Mouse (Mus musculus) adipose tissue, adult 10 weeks (tissue): ENCODE results near the gene Mprip. TPM values are rescaled to one million over a fixed set of nuclear protein-coding genes. Genes with fewer than 3 reads are reported as not detected.

ENCODE experiments used
- polyA plus RNA-seq: library from polyadenylated mRNA; stranded (reverse); fragments of 350-450 nt; fragmentation: Illumina TruSeq; extraction: RNeasy Lipid Tissue Mini Kit (QIAGEN cat#74804); gene quantifications from one replicate; pipeline ENCODE4 v1.2.3, GENCODE M21; 2014; ENCODE audit warnings: low read depth, low replicate concordance

The Mprip gene
- polyA plus RNA-seq = 164 TPM

GRCm38 (mm10) chr11:59661005-59661404 lies at the start of gene Mprip:
TSS of gene Mprip (plus strand) at chr11:59661305.

GRCm38 (mm10) chr11:59787199-59787781 lies 126.2 kb downstream of the Mprip start, which contains the start of gene Pld6:
TSS of gene Pld6 (minus strand) at chr11:59787645.

DNA sequence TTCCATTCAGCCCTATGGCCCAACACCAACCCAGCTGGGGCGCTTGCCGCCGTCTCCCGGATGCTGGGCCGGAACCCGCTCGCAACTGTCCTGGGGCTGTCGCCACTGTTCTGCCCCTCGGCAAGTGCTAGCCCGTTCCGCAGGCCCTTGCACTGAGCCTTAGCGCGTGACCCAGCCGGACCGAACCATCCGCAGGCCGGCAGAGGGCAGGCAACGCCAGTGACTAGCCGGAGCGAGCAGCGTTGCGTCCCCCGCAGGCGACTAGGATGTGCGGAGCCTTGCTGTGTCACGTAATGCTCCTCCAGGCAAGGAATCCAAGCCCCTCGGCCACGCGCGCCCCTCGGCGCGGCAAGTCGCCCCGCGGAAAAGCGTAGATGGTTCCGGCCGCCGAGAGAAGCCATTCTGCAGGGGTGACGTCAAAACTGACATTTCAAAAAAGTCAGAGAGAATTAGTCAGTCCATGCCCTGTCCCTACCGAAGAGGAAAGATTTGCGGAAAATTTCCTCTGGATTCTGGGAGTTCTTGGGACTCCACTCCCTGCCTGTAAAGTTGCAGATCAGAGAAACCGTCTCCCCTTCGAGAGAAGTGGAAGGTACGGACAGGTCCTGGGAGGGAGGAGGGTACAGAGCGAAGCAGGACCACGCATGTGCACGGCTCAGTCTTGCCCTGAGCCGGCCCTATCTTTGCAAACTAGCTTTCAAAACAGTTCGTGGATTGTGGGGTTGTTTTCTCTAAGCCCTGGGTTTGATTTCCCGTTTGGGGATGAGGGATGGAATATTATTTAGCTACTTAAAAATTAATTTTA lies 148.8 kb downstream of the Mprip start, which contains the start of gene Flcn:
Gene Flcn, minus strand, starts transcription at position 347 of the 805 bp plus-strand sequence.

Other genes starting within 250 kb of the Mprip start
- gene Jmjd4, start 211.3 kb upstream of the Mprip start, polyA plus RNA-seq = 4.3 TPM
- 42.6 TPM for gene Snap47, start 210.1 kb upstream of the Mprip start, polyA plus RNA-seq
- gene Zfp867, start 188.8 kb upstream of the Mprip start, polyA plus RNA-seq = 4.3 TPM
- 14.9 TPM for gene Zkscan17, start 134.6 kb upstream of the Mprip start, polyA plus RNA-seq
- 0.71 TPM for gene Nlrp3, start 119.7 kb upstream of the Mprip start, polyA plus RNA-seq
- not detected for gene Olfr222, start 85.1 kb upstream of the Mprip start, polyA plus RNA-seq
- not detected for gene Olfr223, start 68.0 kb upstream of the Mprip start, polyA plus RNA-seq
- 1.3 TPM for gene Pld6, start 126.3 kb downstream of the Mprip start, polyA plus RNA-seq
- gene Flcn, start 148.7 kb downstream of the Mprip start, polyA plus RNA-seq = 28.3 TPM
- gene Nt5m, start 178.1 kb downstream of the Mprip start, polyA plus RNA-seq = 20.5 TPM
- 62.5 TPM for gene Cops3, start 178.5 kb downstream of the Mprip start, polyA plus RNA-seq